In genomic region chr3:9189366-9190287, GRCm38 (mm10) we compare ENCODE assay signal across 7 mouse cellular contexts.
DNase-seq lines count a peak whose midpoint lies in the region; ATAC-seq and TF ChIP-seq lines count a peak whose summit lies in the region.

No protein-coding gene starts in this region.

- DNase-seq in kidney, postnatal 0 days (ENCODE audit: low spot score): peak; percentile 66
- no peak for DNase-seq in kidney, adult 2 months
- peak; percentile 70 to 74 for DNase-seq in adrenal gland, postnatal 36 days
- DNase-seq in heart, postnatal 0 days (ENCODE audit: low spot score): peak; percentile 34
- peak; percentile 71 to 83 for DNase-seq in left cerebral cortex, postnatal 25 days (ENCODE audit: low spot score in 2 of 2)
- DNase-seq in stomach, postnatal 0 days (ENCODE audit: low spot score): no peak
- no peak for DNase-seq in urinary bladder, adult 18-20 months (ENCODE audit: low spot score in 2 of 2)

- no peak for TF ChIP-seq EP300 in heart, postnatal 0 days (IDR thresholded peaks at IDR 0.05; ENCODE audit: low read depth)
- TF ChIP-seq EP300 in stomach, postnatal 0 days (optimal IDR thresholded peaks at IDR 0.05): no peak

- ATAC-seq in kidney, postnatal 0 days (replicated peaks; ENCODE audit: low FRiP score, low read depth): no peak
- no peak for ATAC-seq in heart, postnatal 0 days (ENCODE audit: insufficient read depth, low read depth)
- ATAC-seq in stomach, postnatal 0 days (ENCODE audit: low FRiP score, low TSS enrichment): peak; percentile 24; the same call in 1 of the 2 replicates

- TF ChIP-seq POLR2A in kidney, adult 2 months (IDR thresholded peaks at IDR 0.05; ENCODE audit: low read depth, low read length): no peak

- H3K27ac ChIP-seq in kidney, postnatal 0 days: no peak overlapping the region
- no peak overlapping the region for H3K27ac ChIP-seq in kidney, adult 2 months (ENCODE audit: insufficient read depth, low read depth, low read length)
- H3K27ac ChIP-seq in heart, postnatal 0 days (ENCODE audit: low read depth): no peak overlapping the region
- H3K27ac ChIP-seq in stomach, postnatal 0 days (replicated peaks): no peak overlapping the region

- H3K4me3 ChIP-seq in kidney, postnatal 0 days (replicated peaks; ENCODE audit: low read depth, low read length): no peak overlapping the region
- H3K4me3 ChIP-seq in kidney, adult 2 months (ENCODE audit: insufficient read depth, low read depth, low read length): no peak overlapping the region
- H3K4me3 ChIP-seq in heart, postnatal 0 days (ENCODE audit: low read depth, low read length): no peak overlapping the region
- H3K4me3 ChIP-seq in stomach, postnatal 0 days (ENCODE audit: low read depth, low read length): no peak overlapping the region

- no peaks in the 10 kb centered on the region for H3K27me3 ChIP-seq in kidney, postnatal 0 days (ENCODE audit: insufficient read depth, low read length)
- no peaks in the 10 kb centered on the region for H3K27me3 ChIP-seq in kidney, adult 2 months (replicated peaks; ENCODE audit: control insufficient read depth, insufficient read depth, low read length)
- H3K27me3 ChIP-seq in heart, postnatal 0 days (ENCODE audit: control insufficient read depth, insufficient read depth, low read length): no peaks in the 10 kb centered on the region
- no peaks in the 10 kb centered on the region for H3K27me3 ChIP-seq in stomach, postnatal 0 days (ENCODE audit: control insufficient read depth, insufficient read depth, low read length)

- 70% methylated on average over 15 of the region's 15 CpGs for WGBS in kidney, postnatal 0 days
- 74% methylated on average over 15 of the region's 15 CpGs for WGBS in kidney, adult 2 months
- WGBS in heart, postnatal 0 days: 68% methylated on average over 15 of the region's 15 CpGs
- WGBS in stomach, postnatal 0 days: 61% methylated on average over 15 of the region's 15 CpGs

- no peaks in the 10 kb centered on the region for H3K36me3 ChIP-seq in kidney, postnatal 0 days (ENCODE audit: insufficient read depth, low read length)
- H3K36me3 ChIP-seq in kidney, adult 2 months (ENCODE audit: control insufficient read depth, insufficient read depth, low read length): no peaks in the 10 kb centered on the region
- no peaks in the 10 kb centered on the region for H3K36me3 ChIP-seq in heart, postnatal 0 days (replicated peaks; ENCODE audit: control insufficient read depth, insufficient read depth, low read length)
- H3K36me3 ChIP-seq in stomach, postnatal 0 days (ENCODE audit: control insufficient read depth, insufficient read depth, low read length): no peaks in the 10 kb centered on the region

- H3K4me1 ChIP-seq in kidney, postnatal 0 days (replicated peaks; ENCODE audit: insufficient read depth, low read length): no peaks in the 10 kb centered on the region
- H3K4me1 ChIP-seq in kidney, adult 2 months (ENCODE audit: control insufficient read depth, insufficient read depth, low read length): no peaks in the 10 kb centered on the region
- peaks cover 8% of the 10 kb centered on the region; the same call in 1 of the 2 replicates for H3K4me1 ChIP-seq in heart, postnatal 0 days (ENCODE audit: control insufficient read depth, insufficient read depth)
- H3K4me1 ChIP-seq in stomach, postnatal 0 days (replicated peaks; ENCODE audit: control insufficient read depth, insufficient read depth): no peaks in the 10 kb centered on the region

- intact Hi-C loops in left cerebral cortex, postnatal 25 days (cut with DNase I): no loop called here

- no peaks in the 10 kb centered on the region for H3K9me3 ChIP-seq in kidney, postnatal 0 days (replicated peaks; ENCODE audit: low read length)
- no peaks in the 10 kb centered on the region for H3K9me3 ChIP-seq in heart, postnatal 0 days (replicated peaks; ENCODE audit: control insufficient read depth, low read length)
- H3K9me3 ChIP-seq in stomach, postnatal 0 days (ENCODE audit: control insufficient read depth, low read length): no peaks in the 10 kb centered on the region

- no peak for TF ChIP-seq CTCF in kidney, postnatal 0 days (IDR thresholded peaks at IDR 0.05; ENCODE audit: low read depth)
- no peak for TF ChIP-seq CTCF in kidney, adult 2 months (conservative IDR thresholded peaks at IDR 0.05; ENCODE audit: insufficient read depth, insufficient read length, low read depth, low read length)
- no peak for TF ChIP-seq CTCF in heart, postnatal 0 days (IDR thresholded peaks at IDR 0.05; ENCODE audit: low read depth)
- TF ChIP-seq CTCF in stomach, postnatal 0 days (IDR thresholded peaks at IDR 0.05; ENCODE audit: low read depth): no peak

- no peak overlapping the region for H3K9ac ChIP-seq in kidney, postnatal 0 days (ENCODE audit: low read depth, low read length)
- no peak overlapping the region for H3K9ac ChIP-seq in heart, postnatal 0 days (replicated peaks; ENCODE audit: low read depth, low read length)
- H3K9ac ChIP-seq in stomach, postnatal 0 days (ENCODE audit: low read length): no peak overlapping the region

- H3K4me2 ChIP-seq in kidney, postnatal 0 days (ENCODE audit: low read length): no peak overlapping the region
- H3K4me2 ChIP-seq in heart, postnatal 0 days (ENCODE audit: low read depth, low read length): no peak overlapping the region
- no peak overlapping the region for H3K4me2 ChIP-seq in stomach, postnatal 0 days (replicated peaks; ENCODE audit: low read depth)

Comparison
In these comparisons a context has a peak if more than half of its experiments do, and no peak if none do; other contexts are left out.
1. DNase-seq: peak in kidney, postnatal 0 days (single experiment), adrenal gland, postnatal 36 days (2 of 2), heart, postnatal 0 days (single experiment) and left cerebral cortex, postnatal 25 days (2 of 2); none in kidney, adult 2 months (single experiment), stomach, postnatal 0 days (single experiment) and urinary bladder, adult 18-20 months (0 of 2).